9 mouse cellular contexts compared by ENCODE assay signal in genomic region chr4:141073661-141074060, GRCm38 (mm10). TPM values are rescaled to one million over a fixed set of nuclear protein-coding genes. Genes with fewer than 3 reads are reported as not detected.
DNase-seq lines count a peak whose midpoint lies in the region; ATAC-seq lines count a peak whose summit lies in the region.
"Had no signal": no experiment of that assay in that cellular context is flagged by ENCODE, and none has a peak within 500 bp of the region (broad histone marks: within the 10 kb centered on the region; RNA-seq: fewer than 3 reads in every experiment).

No protein-coding gene starts in this region.

- intact Hi-C loops in heart, postnatal 25 days (cut with DNase I) = no loop called here

- peak; percentile 72 for DNase-seq in layer of hippocampus, adult 11-12 months (ENCODE audit: low spot score)
- no peak for DNase-seq in layer of hippocampus, postnatal 25 days (ENCODE audit: extremely low spot score in 1 of 2, low spot score in 1 of 2)
- DNase-seq in frontal cortex, adult 2 months (ENCODE audit: extremely low spot score in 1 of 2, low spot score in 1 of 2) = peak; percentile 72 to 87
- DNase-seq in heart, postnatal 25 days (ENCODE audit: low spot score) = peak; percentile 35
- peak; percentile 66 to 73 for DNase-seq in right cerebral cortex, postnatal 10 days (ENCODE audit: low spot score in 2 of 2)
- no peak for DNase-seq in spleen, adult 18-20 months
- no peak for DNase-seq in spleen, adult 12 weeks (ENCODE audit: low spot score)

- no peak for ATAC-seq in megakaryocyte, adult 5-6 weeks (ENCODE audit: poor library complexity, severe bottlenecking)

RNA-seq across cellular contexts. Expression of gene Necap2, which starts 4.5 kb away (rescaled TPM):
- total RNA-seq in layer of hippocampus, postnatal 25 days (2021) = 10 to 100 TPM; 41.2 to 46.5 TPM
- 55.7 and 60.3 TPM in 2 replicates for polyA plus RNA-seq in frontal cortex, adult 2 months (2012; rRNA removed)
- 10 to 100 TPM; 17.2 TPM for total RNA-seq in heart, postnatal 25 days (2021)
- total RNA-seq in megakaryocyte, adult 5-6 weeks (2015) = 70.2 and 72.2 TPM in 2 replicates
- total RNA-seq in megakaryocyte, adult 5-6 weeks (2017) = 126 and 133 TPM in 2 replicates

RNA-seq across cellular contexts. Expression of gene Crocc, which starts 13.3 kb away (rescaled TPM):
- total RNA-seq in layer of hippocampus, postnatal 25 days (2021) = 10 to 100 TPM; 46.3 to 73.9 TPM
- 70.4 and 80.2 TPM in 2 replicates for polyA plus RNA-seq in frontal cortex, adult 2 months (2012; rRNA removed)
- 1 to 10 TPM; 5.1 to 5.4 TPM for total RNA-seq in heart, postnatal 25 days (2021)
- 1.9 and 2.8 TPM in 2 replicates for total RNA-seq in megakaryocyte, adult 5-6 weeks (2015)
- total RNA-seq in megakaryocyte, adult 5-6 weeks (2017) = 8.6 and 9.1 TPM in 2 replicates

RNA-seq across cellular contexts. Expression of gene Spata21, which starts 14.5 kb away (rescaled TPM):
- under 1 TPM; 0.17 to 0.21 TPM for total RNA-seq in layer of hippocampus, postnatal 25 days (2021)
- 0.36 and 0.50 TPM in 2 replicates for polyA plus RNA-seq in frontal cortex, adult 2 months (2012; rRNA removed)
- not detected for total RNA-seq in heart, postnatal 25 days (2021)
- total RNA-seq in megakaryocyte, adult 5-6 weeks (2015) = not detected in 2 replicates
- total RNA-seq in megakaryocyte, adult 5-6 weeks (2017) = not detected in 2 replicates
- total RNA-seq: G1E had no signal
- polyA plus RNA-seq: G1E had no signal

Comparison
In these comparisons a context has a peak if more than half of its experiments do, and no peak if none do; other contexts are left out.
1. DNase-seq: peak in layer of hippocampus, adult 11-12 months (single experiment), frontal cortex, adult 2 months (2 of 2), heart, postnatal 25 days (single experiment) and right cerebral cortex, postnatal 10 days (2 of 2); none in layer of hippocampus, postnatal 25 days (0 of 2), spleen, adult 18-20 months (0 of 2) and spleen, adult 12 weeks (single experiment).
2. RNA of gene Crocc, which starts 13.3 kb away (total RNA-seq): 46.3 to 73.9 TPM in layer of hippocampus, postnatal 25 days; 1.9 to 9.1 TPM in megakaryocyte, adult 5-6 weeks and 5.1 to 5.4 TPM in heart, postnatal 25 days; every median in the first group is over 4 times any median in the second.